Mouse (Mus musculus) heart, postnatal 25 days (tissue): ENCODE measurements at regions not wholly inside any gene's neighbourhood (a gene's known extent, or its start where the extent isn't known, plus 50 kb on each side); places are given as distances from the start of the nearest gene placed in this dataset.

ENCODE experiments used
- DNase-seq: peaks from one replicate; pipeline ENCODE4 v3.0.0; 2022; ENCODE audit warnings: low spot score
- intact Hi-C: fragments of 180-260 bp; cut with DNase I; formaldehyde crosslinking; loops from one replicate; pipeline ENCODE4 v1.15.1; 2025

DNA sequence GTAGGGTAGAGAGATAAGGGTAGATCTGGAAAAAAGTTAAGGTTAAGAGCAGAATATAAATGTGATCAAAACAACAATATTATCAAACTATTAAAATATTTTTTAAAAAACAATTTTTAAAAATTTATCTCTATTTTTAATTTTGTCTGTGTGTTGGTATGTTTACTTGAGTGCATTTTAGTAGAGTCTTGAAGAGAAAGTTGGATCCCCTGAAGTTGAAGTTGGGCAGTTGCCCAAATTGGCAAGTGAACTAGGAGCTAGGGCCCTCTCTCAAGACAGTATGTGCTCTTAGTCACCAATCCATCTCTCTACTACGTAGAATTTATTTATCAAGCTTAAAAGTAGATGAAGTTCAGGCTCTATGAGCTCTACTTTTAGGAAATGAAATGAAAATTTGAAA lies 59.9 kb downstream of the Adamts1 start:
- intact Hi-C loops: no loop called here
- DNase-seq: no peak

DNA sequence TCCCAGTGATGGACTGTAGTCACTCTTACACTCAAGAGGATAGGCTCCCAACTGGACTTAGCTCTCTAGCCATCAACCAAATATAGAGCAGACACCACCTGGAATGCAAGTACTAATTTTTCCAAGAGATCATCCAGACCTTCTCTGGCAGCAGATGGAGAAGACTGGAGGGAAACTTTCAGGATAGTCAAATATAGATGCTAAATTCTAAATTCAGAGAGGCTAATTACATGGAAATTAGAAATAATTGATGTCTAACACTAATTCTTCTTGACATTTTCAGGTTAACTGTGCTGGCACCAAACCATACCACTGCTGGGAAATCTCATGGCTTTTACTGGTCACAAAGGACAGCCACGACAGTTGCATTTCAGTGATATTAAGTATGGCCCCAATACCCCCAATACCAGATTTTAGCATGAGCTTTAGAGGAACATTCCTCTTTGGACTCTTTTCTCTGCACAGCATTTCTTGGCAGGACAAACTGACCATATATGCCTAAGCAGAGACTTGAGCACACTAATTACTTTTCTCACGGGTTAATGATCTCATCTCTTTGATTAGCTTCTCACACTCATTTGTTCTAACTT lies 64.2 kb downstream of the Adamts1 start:
- no peak for DNase-seq
- intact Hi-C loops: no loop called here

DNA sequence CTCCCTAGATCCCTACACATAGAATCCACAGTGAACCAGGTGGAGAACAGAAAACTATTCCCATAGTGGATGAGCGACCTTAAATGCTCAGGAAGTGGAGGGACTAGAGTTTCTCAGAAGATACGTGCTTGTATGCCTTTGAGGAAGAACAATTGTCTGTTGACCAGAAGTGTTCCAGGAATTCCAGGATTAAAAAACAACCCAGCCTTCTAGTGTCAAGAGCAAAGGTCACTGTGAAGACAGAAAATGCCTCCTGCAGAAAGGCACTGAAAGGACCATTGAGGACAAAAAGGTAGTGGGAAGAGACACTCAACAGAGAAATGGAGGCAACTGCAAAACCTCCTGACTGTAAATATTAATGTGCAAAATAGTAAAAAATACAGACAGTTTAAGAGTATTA lies 74.9 kb downstream of the Adamts1 start:
- intact Hi-C loops: no loop called here
- no peak for DNase-seq

DNA sequence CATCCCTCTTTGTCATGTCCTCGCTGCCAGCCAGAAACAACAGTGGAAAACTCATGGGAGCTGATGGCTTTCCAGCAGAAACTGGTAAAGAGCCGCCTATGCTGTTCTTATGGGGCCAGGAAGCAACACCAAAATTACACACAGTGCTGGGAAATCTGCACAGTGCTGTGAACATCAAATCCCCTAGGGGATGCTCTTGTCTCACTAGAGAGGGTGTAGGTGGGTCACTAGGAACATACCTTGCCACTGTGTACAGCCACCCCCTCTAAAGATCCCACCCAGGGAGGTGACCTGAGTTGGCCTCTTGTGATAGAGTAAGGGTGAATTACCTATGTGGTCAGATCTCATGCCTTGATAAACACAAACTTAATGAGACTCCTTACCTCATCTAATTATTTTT lies 80.9 kb downstream of the Adamts1 start:
- intact Hi-C loops: no loop called here
- DNase-seq: no peak

DNA sequence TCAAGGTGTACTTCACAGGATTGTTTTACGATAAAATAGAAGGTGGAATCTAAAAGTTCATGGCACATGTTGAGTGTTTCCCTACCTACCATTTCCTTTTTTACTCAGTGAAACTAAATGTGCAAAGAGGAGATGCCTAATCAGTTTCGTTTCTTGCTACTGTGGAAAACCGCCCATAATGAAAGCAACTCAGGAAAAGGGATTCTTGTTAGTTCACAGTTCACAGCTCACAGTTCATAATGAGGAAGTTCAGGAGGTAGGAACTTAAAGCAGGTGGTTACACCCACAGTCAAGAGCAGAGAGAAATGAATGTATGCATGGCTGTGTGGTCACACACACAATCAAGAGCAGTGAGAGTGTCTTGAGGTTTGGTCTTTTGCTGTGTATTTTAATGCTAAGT lies 90.6 kb downstream of the Adamts1 start:
- DNase-seq: no peak
- intact Hi-C loops: no loop called here

DNA sequence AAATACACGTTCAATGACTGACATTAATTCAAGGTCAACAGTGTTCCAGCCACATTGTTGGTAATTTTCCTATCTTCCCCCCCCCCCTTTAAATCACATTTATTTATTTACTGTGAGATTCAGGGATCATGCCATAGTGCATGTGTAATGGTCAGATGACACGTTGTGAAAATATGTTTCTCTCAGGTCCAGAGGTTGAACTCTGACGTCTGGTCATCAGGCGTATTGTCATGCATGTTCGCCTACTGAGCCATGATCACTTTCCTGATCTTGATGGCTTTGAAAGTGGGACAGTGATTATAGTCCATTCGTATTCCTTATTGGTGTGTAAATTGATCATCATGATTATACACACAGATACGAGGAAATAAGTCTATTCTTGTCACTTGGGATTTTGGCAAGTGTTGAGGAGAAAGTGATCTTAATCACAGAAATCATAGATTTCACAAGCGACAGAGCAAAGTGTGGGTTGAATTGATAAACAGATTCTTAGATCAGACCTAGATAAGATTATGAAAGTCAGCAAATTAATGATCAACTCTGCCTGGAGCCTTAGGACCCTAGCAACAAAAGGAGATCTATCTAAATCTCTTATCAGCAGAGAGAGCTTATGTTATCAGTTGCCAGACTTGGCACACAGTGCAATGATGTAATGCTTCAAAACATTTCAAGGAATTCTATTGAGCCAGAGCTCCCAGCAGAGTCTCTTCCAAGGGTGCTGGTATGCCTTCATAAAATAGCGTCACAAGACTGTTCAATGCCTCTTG lies 98.5 kb downstream of the Adamts1 start:
- intact Hi-C loops: no loop called here

DNA sequence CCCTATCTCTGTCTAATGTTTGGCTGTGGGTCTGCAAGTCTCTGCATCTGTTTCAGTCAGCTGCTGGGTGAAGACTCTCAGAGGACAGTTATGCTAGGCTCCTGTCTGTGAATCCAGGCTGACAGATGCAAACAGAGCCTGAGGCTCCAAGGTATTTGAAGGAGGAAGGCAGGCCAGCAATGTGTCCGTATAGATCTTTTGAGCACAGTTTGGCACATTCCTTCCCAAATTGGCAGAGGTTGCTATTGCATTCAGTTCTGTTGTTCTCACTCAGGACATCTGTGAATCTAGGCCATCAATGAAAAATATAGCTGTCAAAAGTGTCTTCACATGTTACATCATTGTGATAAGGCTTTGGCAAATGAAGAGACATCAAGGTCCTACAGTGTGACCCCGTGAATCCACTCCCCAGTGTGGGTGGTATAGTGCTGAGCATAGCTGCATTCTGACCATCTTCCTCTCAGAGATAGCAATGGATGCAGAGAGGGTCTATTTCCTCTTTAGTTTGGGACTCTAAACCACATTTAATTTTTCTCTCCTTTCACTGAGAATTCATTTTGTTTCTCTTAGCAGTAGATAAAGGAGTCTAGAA lies 99.9 kb downstream of the Adamts1 start:
- intact Hi-C loops: no loop called here
- no peak for DNase-seq

More for the DNA sequence above, 98.5 kb downstream of the Adamts1 start:
- DNase-seq: no peak

DNA sequence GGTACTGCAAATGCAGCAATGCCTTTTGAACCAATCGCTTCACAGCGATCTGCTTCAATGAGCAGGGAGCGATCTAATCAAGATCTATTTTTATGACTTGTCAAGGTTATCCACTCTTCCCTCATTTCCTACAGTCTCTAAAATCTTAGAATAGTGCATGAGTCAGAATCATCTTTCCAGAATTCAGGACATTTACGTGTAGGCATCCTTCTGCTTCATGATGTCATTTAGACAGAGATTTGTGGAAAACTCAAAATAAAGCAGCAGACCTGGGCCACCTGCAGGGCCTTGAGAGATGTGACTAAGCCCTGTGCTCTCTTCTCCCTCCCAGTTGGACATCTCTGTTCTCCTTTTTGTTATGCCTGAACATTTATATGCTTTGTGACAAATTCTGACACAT lies 103.6 kb downstream of the Adamts1 start:
- intact Hi-C loops: no loop called here
- DNase-seq: no peak

DNA sequence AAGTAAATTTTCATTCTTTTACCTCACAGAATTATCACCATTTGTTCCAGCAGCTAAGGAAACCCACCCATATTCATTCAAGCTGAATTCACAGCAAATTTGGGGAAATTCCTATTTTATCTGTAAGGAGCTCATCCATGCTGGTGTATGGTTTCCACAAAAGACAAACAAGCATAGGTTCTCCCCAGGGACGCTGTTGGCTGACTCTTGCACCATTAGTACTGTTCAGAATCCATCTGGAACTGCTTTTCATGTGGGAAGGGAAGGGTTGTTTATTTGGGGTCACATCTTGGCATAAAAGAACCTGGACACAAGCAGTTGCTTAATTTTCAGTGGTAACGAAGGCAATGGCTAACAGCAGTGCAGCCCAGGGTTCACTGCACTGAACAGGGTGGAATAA lies 120.2 kb downstream of the Adamts1 start:
- intact Hi-C loops: no loop called here
- no peak for DNase-seq

DNA sequence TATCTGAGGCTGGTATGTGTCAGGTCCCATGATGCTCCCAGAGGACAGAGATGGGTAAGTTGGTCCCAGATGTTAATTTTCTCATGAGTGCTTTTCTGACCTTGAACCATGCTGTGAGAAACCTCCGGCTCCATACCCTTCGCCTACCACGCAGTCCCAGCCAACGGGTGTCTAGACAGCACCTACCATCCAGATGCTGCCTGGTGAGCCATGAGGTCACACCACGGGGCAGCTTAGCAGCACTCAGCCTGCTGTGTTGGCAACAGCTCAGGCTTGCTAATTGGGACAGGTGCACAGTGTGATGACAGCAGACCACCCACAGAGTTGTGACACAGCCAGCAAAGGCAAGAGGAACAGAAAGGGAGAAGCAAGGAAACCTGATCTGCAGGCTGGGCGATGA lies 122.6 kb downstream of the Adamts1 start:
- DNase-seq: no peak
- intact Hi-C loops: no loop called here

DNA sequence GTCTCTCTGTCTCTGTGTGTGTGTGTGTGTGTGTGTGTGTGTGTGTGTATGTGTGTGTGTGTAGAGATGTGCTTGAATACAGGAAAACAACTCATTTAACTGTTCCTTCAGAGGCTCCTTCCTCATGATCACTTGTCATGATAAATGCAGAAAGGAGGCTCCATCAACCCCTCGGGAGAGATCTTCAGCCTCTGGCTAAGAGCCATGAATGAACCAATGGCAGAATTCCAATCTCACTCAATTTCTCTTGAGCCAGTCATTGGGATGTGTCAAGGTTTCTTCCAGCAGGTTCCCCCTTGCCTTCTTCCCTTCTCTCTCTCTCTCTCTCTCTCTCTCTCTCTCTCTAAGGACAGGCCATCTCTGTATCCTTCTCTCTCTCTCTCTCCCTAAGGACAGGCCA lies 124.1 kb downstream of the Adamts1 start:
- intact Hi-C loops: loop anchor here (5.0 to 10.0 kb wide), 4 partner anchors 124 to 1569 kb away; partner anchors contain the start of genes App and Cyyr1
- DNase-seq: no peak

DNA sequence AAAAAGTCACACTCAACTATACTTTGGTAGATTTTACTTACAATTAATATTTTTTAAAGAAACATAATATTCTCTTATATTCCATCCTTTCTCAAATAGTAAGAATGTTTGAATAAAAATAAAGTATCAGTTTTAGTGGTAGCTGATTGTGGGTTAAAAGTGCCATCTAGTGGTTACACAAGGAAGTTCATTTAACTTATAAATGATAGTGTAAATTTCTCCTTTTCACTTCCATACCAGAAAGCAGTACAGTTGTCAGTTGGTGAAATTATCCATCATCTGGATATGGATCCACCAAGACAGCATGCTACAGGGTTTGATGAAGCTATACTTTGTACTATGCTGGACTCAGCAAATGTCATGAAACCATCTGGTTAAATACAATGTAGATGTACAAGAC lies 124.7 kb downstream of the Adamts1 start:
- intact Hi-C loops: loop anchor here (5.0 to 10.0 kb wide), 4 partner anchors 123 to 1569 kb away; partner anchors contain the start of genes App and Cyyr1
- DNase-seq: no peak

DNA sequence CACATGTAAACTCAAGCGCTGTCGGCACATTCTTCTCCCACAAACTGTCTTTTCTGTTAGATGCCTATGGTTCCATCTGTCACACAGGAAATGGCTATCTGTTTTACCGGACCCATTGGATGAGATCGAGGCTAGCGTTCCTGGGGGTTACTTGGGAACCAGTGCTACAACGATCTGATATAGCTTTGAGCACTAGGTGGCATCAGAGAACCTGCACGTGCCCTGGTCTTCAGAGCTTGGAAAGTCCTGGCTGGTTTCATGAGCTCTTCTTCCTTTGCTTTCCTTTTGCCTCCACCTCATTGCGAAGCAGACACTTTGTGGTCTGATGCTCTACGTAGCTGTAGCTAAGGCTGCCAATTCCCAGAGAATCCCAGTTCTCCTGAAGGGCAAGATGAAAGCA lies 123.8 kb upstream of the Cyyr1 start:
- DNase-seq: peak; percentile 7
- intact Hi-C loops: loop anchor here (2.0 to 10.0 kb wide), 5 partner anchors 122 to 1570 kb away; partner anchors contain the start of genes App and Cyyr1

DNA sequence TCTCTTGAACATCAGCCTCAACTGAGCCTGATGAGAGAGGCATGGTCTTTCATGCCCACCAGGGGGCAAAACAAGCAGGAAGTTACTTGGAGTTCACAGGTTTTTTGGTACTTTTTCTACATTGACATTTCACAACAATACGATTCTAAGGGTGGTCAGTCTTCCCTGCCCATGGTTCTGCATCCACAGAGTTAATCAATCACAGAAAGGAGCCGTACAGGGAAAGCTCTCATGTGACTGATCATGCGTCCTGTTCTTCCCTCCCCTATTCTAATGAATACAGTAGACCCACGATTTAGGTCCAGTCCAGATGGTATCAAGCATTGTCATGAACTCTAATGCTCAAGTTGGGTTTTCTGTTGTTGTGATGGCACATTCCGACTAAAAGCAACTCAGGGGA lies 115.6 kb upstream of the Cyyr1 start:
- no peak for DNase-seq
- intact Hi-C loops: no loop called here

DNA sequence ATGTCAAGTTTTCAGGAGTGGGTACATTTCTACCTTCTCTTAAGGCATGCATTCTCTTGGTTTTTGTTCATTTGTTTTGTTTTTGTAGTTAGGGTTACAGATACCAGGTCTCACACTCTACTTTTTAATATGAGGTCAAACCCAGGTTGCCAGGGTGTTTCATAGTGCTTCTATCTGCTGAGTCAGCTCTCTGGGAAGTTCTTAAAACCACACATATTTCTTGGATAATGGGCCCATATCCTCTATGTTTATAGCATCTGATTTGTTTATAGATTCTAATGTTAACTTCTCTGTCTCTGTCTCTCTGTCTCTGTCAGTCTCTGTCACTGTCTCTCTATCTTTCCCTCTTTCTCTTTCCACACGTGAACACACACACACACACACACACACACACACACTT lies 114.6 kb upstream of the Cyyr1 start:
- no peak for DNase-seq
- intact Hi-C loops: no loop called here

DNA sequence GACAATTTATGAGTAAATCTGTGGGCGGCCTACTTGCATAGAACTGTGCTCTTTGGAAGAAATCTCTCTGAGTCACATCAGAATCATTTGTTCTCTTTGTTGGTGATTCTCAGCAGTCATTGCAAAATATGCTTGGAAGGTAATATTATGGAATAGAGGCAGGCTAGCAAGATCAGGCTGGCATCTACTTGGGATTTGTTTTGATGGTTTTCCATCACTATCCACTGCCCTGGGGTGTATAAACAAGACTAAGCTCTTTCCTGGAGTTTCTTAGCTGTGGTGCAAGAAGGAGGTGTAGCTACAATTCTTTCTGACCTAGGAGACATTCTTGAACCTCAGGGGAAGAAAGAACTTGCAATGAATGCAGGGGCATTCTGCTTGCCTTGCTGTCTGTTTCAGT lies 96.3 kb upstream of the Cyyr1 start:
- DNase-seq: no peak
- intact Hi-C loops: no loop called here

DNA sequence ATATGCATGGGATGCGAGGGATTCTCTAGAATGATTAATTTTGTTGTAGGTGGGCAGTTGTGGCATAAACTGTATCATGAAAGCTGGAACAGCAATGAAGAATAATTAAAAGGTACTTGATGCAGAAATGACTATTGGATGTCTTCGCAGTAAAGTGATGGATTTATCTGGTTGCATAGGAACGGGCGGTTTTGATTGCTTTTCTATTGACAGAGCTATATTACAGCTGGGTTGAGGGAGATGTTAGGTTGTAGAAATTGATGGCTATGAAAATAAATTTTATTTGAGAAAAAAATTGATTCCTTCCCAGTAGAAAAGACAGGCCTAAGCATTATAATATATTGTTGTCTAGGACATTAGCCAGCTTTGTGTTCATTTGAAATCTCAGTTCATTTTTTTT lies 87.8 kb upstream of the Cyyr1 start:
- DNase-seq: no peak

DNA sequence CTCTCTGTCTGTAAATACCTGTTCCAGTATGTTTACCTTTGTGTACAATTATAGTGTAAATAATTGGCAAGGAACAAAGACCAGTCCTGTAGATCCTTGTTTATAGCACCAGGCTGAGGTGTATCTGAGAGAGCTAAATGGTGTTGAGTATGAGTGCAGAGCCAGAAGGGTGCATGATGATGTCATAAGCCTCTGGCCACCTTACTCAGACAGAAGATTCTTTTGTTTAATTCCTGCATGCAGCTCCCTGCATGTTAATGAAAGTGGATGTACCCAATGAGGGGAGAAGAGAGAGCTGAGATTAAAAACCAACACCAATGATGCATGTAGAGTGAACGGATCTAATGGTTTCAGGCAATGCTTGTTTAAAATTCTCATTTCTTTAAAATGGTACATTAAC lies 83.9 kb upstream of the Cyyr1 start:
- intact Hi-C loops: no loop called here
- no peak for DNase-seq

More for the DNA sequence above, 87.8 kb upstream of the Cyyr1 start:
- intact Hi-C loops: no loop called here

DNA sequence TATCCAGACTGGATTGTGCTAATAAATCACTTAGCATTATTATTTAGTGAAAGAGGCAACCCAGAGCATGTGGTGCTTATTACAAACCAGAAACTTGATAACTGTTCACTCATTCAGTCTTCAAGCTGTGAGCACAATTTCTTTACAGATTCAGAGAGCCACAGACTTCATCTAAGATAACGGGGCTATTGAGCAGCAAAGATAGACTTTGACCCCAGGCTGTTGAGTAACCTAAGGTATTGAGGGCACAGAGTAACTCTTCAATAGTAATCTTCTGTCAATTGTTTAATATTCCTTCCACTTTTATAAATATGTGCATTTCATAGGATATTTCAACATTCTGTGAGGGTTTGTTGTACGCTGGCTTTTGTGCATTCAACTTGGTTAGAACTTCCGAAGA lies 76.5 kb upstream of the Cyyr1 start:
- intact Hi-C loops: no loop called here
- no peak for DNase-seq

DNA sequence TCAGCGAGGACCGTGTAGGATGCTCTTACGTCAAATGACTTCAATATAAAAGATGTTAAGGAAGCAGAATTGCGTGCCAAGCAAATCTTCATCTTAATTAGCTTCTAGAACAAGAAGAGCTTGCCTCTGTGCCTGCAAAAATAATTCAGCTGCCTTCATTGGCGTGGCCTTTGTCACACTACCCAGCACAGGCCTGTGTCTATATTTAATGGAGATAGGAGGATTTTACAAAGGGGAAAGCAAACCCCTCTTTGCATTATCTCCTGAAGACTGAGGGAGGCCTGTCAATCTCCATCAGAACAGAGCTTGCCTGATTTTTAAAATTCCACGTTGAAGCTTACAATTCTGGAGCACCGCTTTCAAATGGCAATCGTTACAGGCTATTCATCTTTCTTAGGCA lies 71.3 kb upstream of the Cyyr1 start:
- intact Hi-C loops: no loop called here
- DNase-seq: no peak

DNA sequence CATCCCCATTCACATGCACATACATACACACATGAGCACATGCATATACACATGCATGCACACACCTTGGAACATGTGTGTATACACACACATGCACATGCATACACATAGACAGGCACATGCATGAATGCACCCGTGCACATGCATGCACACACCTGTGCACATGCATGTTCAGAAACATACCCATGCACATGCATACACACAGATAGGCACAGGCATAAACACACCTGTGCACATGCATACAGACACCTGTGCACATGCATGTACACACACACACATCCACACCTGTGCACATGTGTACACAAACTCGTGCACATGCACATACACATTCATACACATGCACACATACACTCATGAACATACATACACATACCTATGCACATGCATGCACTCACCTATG lies 50.9 kb upstream of the Cyyr1 start:
- no peak for DNase-seq
- intact Hi-C loops: no loop called here
